Mouse (Mus musculus) forebrain, embryonic 14.5 days (tissue): ENCODE data around the gene Hpn. TPM values are rescaled to one million over a fixed set of nuclear protein-coding genes. Genes with fewer than 3 reads are reported as not detected.
A peak's percentile ranks its signal among the peaks of the same experiment; 100 is the strongest.

Source experiments
- ATAC-seq: fragments of 200-750 bp; cut with Nextera tagmentation; 2 replicates; pipeline ENCODE4 v1.8.0; 2017; ENCODE audit warnings: mild to moderate bottlenecking, moderate library complexity
- DNase-seq: peaks from one replicate; pipeline ENCODE4 v3.0.0-alpha.2; 2015; ENCODE audit warnings: low spot score
- H3K27ac ChIP-seq: fragments of 300-500 bp; sonication (generic); 2 replicates; pipeline ENCODE4 v1.5.1; 2014; ENCODE audit warnings: low read depth, mild to moderate bottlenecking, control low read depth, low read length, moderate library complexity
- H3K27me3 ChIP-seq: fragments of 300-500 bp; sonication (generic); replicated peaks from 2 replicates; pipeline ENCODE4 v1.6.1; 2014; ENCODE audit warnings: low read length, control low read depth, mixed read lengths; ENCODE audit not compliant: control insufficient read depth, insufficient read depth
- H3K36me3 ChIP-seq: fragments of 300-500 bp; sonication (generic); 2 replicates; pipeline ENCODE4 v1.6.1; 2014; ENCODE audit warnings: low read length, control low read depth; ENCODE audit not compliant: control insufficient read depth, insufficient read depth
- H3K4me1 ChIP-seq: fragments of 300-500 bp; sonication (generic); 2 replicates; pipeline ENCODE4 v1.6.1; 2014; ENCODE audit warnings: antibody characterized with exemption, low read length, control low read depth; ENCODE audit not compliant: control insufficient read depth, insufficient read depth
- H3K4me2 ChIP-seq: fragments of 300-500 bp; sonication (generic); 2 replicates; pipeline ENCODE4 v1.6.1; 2014; ENCODE audit warnings: mild to moderate bottlenecking, control low read depth, low read length
- H3K4me3 ChIP-seq: fragments of 300-500 bp; sonication (generic); 2 replicates; pipeline ENCODE4 v1.5.1; 2014; ENCODE audit warnings: low read depth, low read length, control low read depth
- H3K9ac ChIP-seq: fragments of 300-500 bp; sonication (generic); 2 replicates; pipeline ENCODE4 v1.6.1; 2014; ENCODE audit warnings: mild to moderate bottlenecking, low read length, control low read depth, moderate library complexity
- H3K9me3 ChIP-seq: fragments of 300-500 bp; sonication (generic); replicated peaks from 2 replicates; pipeline ENCODE4 v1.6.1; 2016; ENCODE audit warnings: low read length, control low read depth, mixed read lengths; ENCODE audit not compliant: control insufficient read depth
- WGBS: fragments of 180-500 bp; shearing (Covaris S2); extraction: QIAGEN DNeasy Blood & Tissue Kit; methylation state at CpG from one replicate; pipeline ENCODE4 v1.1.7; 2014; 5-methylcytosine and 5-hydroxymethylcytosine counted together
- polyA plus RNA-seq: library from polyadenylated mRNA; unstranded; fragments of >200 nt; fragmentation: Nextera tagmentation; extraction: Ambion mirVana; gene quantifications from 2 replicates; pipeline ENCODE4 v1.2.1, GENCODE M21; 2014

Hpn gene
- polyA plus RNA-seq, 1 experiment from 2014 or later, result not detected

GRCm38 (mm10) chr7:31053882-31054447, 61.1 kb downstream of the Hpn start:
- Histone ChIP-seq H3K9me3 (no peaks in the 10 kb centered on the region), H3K27me3 (peaks cover 43% of the 10 kb centered on the region), H3K4me3 (no peak overlapping the region), H3K4me1 (peaks cover 11% of the 10 kb centered on the region), H3K9ac (no peak overlapping the region), H3K27ac (no peak overlapping the region), H3K4me2 (no peak overlapping the region), H3K36me3 (no peaks in the 10 kb centered on the region)
- DNase-seq (no peak), ATAC-seq (no peak)
- 28% methylated on average over 10 of the region's 10 CpGs for WGBS

DNA sequence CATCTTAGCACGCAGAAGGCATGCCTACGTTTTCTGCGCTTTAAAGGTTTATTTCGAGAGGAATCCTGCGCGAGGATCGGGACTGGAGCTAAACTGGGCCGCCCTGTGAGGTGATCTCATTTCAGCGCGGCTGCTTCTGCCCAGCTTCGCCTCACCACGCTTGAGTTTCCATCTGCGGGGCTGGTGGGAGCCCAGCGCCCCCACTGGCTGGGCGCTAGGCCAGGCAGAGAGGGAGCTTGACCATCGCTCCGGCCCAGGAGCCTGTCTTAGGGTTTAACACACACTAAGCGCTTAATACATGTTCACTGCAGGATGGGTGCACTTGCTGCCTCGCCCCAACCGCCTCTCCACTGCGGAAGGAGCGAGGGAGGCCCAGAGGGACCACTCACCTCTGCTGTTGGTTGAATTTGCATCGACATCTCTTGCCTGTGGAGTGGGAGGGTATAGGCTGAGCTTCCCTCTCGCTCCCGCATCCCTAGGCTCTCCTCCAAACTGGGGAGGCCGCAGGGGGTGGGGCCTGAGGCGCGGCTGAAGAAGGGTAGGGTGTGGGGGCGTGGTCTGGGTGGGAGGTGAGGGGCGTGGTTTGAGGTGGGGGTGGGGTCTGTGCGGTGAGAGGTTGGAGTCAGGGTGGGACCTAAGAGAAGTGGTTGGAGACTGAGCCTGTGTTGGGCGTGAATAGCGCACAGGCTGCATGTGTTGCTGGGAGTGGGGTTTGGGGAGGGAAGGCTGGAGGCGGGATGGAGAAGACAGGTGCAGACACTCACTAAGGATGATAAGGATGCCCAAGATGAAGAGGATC, 62.3 kb downstream of the Hpn start:
- H3K9ac ChIP-seq, result no peak overlapping the region
- no peak; the same call in 1 of the 2 replicates for ATAC-seq

GRCm38 (mm10) chr7:31052251-31052635, 62.8 kb downstream of the Hpn start:
- Histone ChIP-seq H3K4me3 (peak overlapping the region; percentile 11; the same call in 1 of the 2 replicates), H3K4me2 (peak overlapping the region; percentile 34), H3K27ac (no peak overlapping the region), H3K36me3 (no peaks in the 10 kb centered on the region), H3K9ac (no peak overlapping the region), H3K9me3 (no peaks in the 10 kb centered on the region), H3K4me1 (peaks cover 11% of the 10 kb centered on the region), H3K27me3 (peaks cover 43% of the 10 kb centered on the region)
- 1% methylated on average over 22 of the region's 22 CpGs for WGBS
- ATAC-seq, result no peak; the same call in 1 of the 2 replicates
- no peak for DNase-seq

More for the DNA sequence above, 62.3 kb downstream of the Hpn start:
- Histone ChIP-seq H3K4me2 (peak overlapping the region; percentile 34), H3K4me1 (peaks cover 11% of the 10 kb centered on the region), H3K36me3 (no peaks in the 10 kb centered on the region), H3K9me3 (no peaks in the 10 kb centered on the region), H3K27ac (no peak overlapping the region), H3K4me3 (peak overlapping the region; percentile 11; the same call in 1 of the 2 replicates), H3K27me3 (peaks cover 43% of the 10 kb centered on the region)
- under 1% methylated on average over 33 of the region's 34 CpGs for WGBS
- peak; percentile 44 for DNase-seq

- H3K27me3 ChIP-seq, result peaks cover 43% of the 10 kb centered on the region
- peak; percentile 16; the same call in 1 of the 2 replicates for ATAC-seq
Observed at GRCm38 (mm10) chr7:31051321-31052021, 63.6 kb downstream of the Hpn start, which contains the start of gene Fxyd7. Gene Fxyd7, minus strand, starts transcription at chr7:31051467.

DNA sequence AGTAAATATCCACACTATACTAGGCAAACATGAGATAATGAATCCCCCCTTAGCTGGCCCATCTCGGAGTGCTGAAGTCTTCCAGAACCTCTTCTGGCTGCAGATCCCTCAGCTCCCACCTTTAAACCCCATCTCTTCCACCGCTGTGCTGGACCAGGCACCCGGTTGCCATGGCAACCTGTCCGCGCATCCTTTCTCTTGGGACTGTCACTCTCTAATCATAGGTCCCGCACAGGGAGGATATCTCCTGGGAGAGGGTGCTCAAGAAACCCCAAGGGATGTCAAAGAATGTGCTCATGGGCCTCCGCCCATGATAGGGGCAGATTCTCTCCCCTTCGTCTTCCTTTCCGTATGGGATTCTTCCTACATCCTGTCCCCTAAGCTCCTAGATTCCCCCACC, 64.2 kb downstream of the Hpn start:
- no peaks in the 10 kb centered on the region for H3K36me3 ChIP-seq
- peak overlapping the region; percentile 27 for H3K4me3 ChIP-seq
- 1% methylated on average over 9 of the region's 9 CpGs for WGBS
- H3K27ac ChIP-seq, result no peak overlapping the region
- ATAC-seq (peak; percentile 17; the same call in 1 of the 2 replicates), DNase-seq (peak; percentile 50)
- peak overlapping the region; percentile 38 for H3K9ac ChIP-seq
- H3K4me1 ChIP-seq, result peaks cover 11% of the 10 kb centered on the region
- peaks cover 43% of the 10 kb centered on the region for H3K27me3 ChIP-seq
- peak overlapping the region; percentile 53 for H3K4me2 ChIP-seq
- no peaks in the 10 kb centered on the region for H3K9me3 ChIP-seq

More at GRCm38 (mm10) chr7:31051321-31052021, 63.6 kb downstream of the Hpn start, which contains the start of gene Fxyd7:
- no peak for DNase-seq
- no peaks in the 10 kb centered on the region for H3K36me3 ChIP-seq
- H3K9ac ChIP-seq, result peak within 1 kb of the TSS; percentile 38
- H3K4me2 ChIP-seq, result peak within 1 kb of the TSS; percentile 53
- no peak within 1 kb of the TSS for H3K27ac ChIP-seq
- 1% methylated on average over 27 of the region's 28 CpGs for WGBS
- H3K9me3 ChIP-seq, result no peaks in the 10 kb centered on the region
- peak within 1 kb of the TSS; percentile 27 for H3K4me3 ChIP-seq
- H3K4me1 ChIP-seq, result peaks cover 11% of the 10 kb centered on the region

DNA sequence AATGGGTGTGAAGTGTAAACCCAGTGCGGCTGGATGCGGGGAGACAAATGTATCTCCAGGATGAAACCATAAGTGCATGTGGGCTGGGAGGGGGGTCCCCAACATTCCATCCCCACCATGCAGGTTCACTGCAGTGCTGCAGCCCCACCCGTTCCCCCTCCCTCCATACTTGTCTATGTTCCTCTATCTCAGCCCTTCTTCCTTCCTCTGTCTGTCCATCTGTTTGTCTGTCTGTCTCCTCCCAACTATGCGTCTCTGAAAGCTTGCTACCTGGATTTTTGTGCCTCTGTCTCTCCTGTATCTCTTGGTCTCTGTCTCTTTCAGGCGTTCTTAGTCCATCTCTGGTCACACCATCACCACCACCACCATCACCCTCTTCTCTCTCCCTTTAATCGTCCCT, 64.6 kb downstream of the Hpn start:
- Histone ChIP-seq H3K4me3 (peak overlapping the region; percentile 27), H3K27me3 (peaks cover 43% of the 10 kb centered on the region), H3K36me3 (no peaks in the 10 kb centered on the region), H3K27ac (no peak overlapping the region), H3K9me3 (no peaks in the 10 kb centered on the region), H3K4me2 (peak overlapping the region; percentile 53), H3K4me1 (peaks cover 11% of the 10 kb centered on the region), H3K9ac (peak overlapping the region; percentile 38)
- 0 out of 2 replicates have a peak, but pooled peaks have one; percentile 4 for ATAC-seq
- DNase-seq, result no peak
- WGBS, result 1% methylated on average over 6 of the region's 6 CpGs

GRCm38 (mm10) chr7:31049846-31050281, 65.2 kb downstream of the Hpn start:
- WGBS, result under 1% methylated on average over 12 of the region's 15 CpGs
- H3K9me3 ChIP-seq, result no peaks in the 10 kb centered on the region

DNA sequence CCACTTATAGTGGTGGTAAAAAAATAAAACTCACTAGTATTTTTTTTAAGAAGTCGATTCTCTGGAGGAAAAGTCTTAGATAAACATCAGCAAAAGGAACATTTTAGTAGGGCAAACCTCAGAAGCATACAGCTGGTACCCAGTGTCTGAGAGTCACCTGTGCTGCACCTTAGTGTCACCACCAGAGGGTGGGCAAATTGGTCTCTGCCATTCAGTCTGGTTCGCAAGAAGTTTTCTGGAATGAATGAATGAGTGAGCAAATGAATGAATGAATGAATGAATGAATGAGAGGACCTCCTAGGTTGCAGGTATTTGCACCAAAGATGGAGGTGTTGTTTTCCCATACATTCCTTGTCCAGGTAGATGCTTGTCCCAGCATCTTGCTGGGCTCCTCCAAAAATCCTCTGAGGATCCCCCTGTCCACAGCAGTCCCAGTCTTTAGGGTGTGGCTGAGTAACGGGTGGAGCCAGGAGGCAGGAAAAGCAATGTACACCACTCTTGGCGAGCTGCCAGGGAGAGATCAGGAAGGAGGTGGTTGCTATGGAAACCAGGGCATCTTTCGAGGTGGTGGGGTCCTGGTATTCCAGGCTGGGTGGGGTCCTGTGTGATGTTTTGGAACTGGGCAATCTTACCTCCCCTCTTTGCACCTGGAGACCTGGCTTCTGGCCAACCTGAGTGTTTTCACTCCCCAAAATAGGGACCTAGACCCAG, 65.8 kb downstream of the Hpn start:
- Histone ChIP-seq H3K9me3 (no peaks in the 10 kb centered on the region), H3K36me3 (no peaks in the 10 kb centered on the region), H3K4me1 (peaks cover 11% of the 10 kb centered on the region), H3K27me3 (peaks cover 46% of the 10 kb centered on the region), H3K4me3 (peak overlapping the region; percentile 27), H3K4me2 (peak overlapping the region; percentile 53), H3K9ac (peak overlapping the region; percentile 38), H3K27ac (0 out of 2 replicates have a peak overlapping the region, but pooled peaks have one; percentile 5)
- peak; percentile 79 for DNase-seq
- WGBS, result 18% methylated on average over 5 of the region's 5 CpGs
- ATAC-seq, result peak; percentile 18; the same call in 1 of the 2 replicates

More at GRCm38 (mm10) chr7:31049846-31050281, 65.2 kb downstream of the Hpn start:
- Histone ChIP-seq H3K27ac (peak overlapping the region; percentile 5; the same call in 1 of the 2 replicates), H3K9ac (peak overlapping the region; percentile 38), H3K36me3 (no peaks in the 10 kb centered on the region), H3K4me1 (peaks cover 11% of the 10 kb centered on the region), H3K4me2 (peak overlapping the region; percentile 53), H3K4me3 (peak overlapping the region; percentile 27), H3K27me3 (peaks cover 43% of the 10 kb centered on the region)
- DNase-seq (peak; percentile 61), ATAC-seq (peak; percentile 51)
